Mouse (Mus musculus): ENCODE results near the gene Sec24b.

DNA sequence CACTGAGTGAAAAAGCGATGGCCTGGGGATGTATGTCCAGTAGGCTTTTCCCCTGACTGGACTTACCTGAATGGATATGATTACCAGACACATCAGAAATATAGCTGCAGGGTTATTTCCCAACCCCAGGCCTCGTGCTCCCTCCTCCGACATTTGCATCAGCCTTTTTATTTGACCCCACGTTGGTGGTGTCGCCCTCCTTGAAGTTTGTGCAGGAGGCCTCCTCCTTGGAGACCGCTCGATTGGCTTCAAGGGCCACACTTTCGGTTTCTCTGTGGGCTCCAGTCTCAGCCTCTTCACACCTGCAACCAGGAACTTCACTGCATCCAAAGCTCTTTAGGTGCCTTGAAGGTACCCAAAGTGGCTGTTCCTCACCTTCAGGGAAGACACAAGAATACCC lies 35.8 kb downstream of the Sec24b start:
- no peak for TF ChIP-seq CTCF (IDR thresholded peaks at IDR 0.05 in 2 of 3, conservative IDR thresholded peaks at IDR 0.05 in 1 of 3; ENCODE audit: control insufficient read depth in 1 of 3, insufficient read depth in 1 of 3, low read depth in 2 of 3, low read length in 3 of 3, poor library complexity in 1 of 3, severe bottlenecking in 1 of 3)
- TF ChIP-seq POLR2A (IDR thresholded peaks at IDR 0.05; ENCODE audit: control insufficient read depth in 1 of 2, insufficient read depth in 1 of 2, low read depth in 1 of 2, low read length in 2 of 2, poor library complexity in 1 of 2) = no peak
- TF ChIP-seq NRF1 (IDR thresholded peaks at IDR 0.05; ENCODE audit: insufficient read depth, low read depth, low read length, poor library complexity, severe bottlenecking) = no peak
- TF ChIP-seq TBP (IDR thresholded peaks at IDR 0.05; ENCODE audit: low read depth, low read length) = no peak
- TF ChIP-seq MYC (IDR thresholded peaks at IDR 0.05; ENCODE audit: low read depth, low read length) = no peak
- no peak for TF ChIP-seq RAD21 (IDR thresholded peaks at IDR 0.05; ENCODE audit: low read depth, low read length)
- TF ChIP-seq E2F4 (IDR thresholded peaks at IDR 0.05; ENCODE audit: borderline replicate concordance, low read depth, low read length) = no peak
- no peak for TF ChIP-seq MAFK (IDR thresholded peaks at IDR 0.05; ENCODE audit: borderline replicate concordance, low read depth, low read length)
- no peak for TF ChIP-seq JUND (IDR thresholded peaks at IDR 0.05; ENCODE audit: low read depth, low read length)
- TF ChIP-seq CHD1 (IDR thresholded peaks at IDR 0.05; ENCODE audit: low read depth, low read length) = no peak
- TF ChIP-seq GABPA (IDR thresholded peaks at IDR 0.05; ENCODE audit: low read depth, low read length) = no peak
- no peak for TF ChIP-seq SIN3A (IDR thresholded peaks at IDR 0.05; ENCODE audit: low read length)
